ENCODE assay signal across 8 mouse cellular contexts in genomic region chr11:83802166-83802565, GRCm38 (mm10). TPM values are rescaled to one million over a fixed set of nuclear protein-coding genes. Genes with fewer than 3 reads are reported as not detected.
DNase-seq lines count a peak whose midpoint lies in the region; ATAC-seq and TF ChIP-seq lines count a peak whose summit lies in the region.

No protein-coding gene starts in this region.

- H3K9me3 ChIP-seq in intestine, postnatal 0 days (ENCODE audit: control insufficient read depth): no peaks in the 10 kb centered on the region
- no peaks in the 10 kb centered on the region for H3K9me3 ChIP-seq in intestine, embryonic 16.5 days (ENCODE audit: control insufficient read depth, low read length)
- no peaks in the 10 kb centered on the region for H3K9me3 ChIP-seq in ES-Bruce4 (replicated peaks; ENCODE audit: control insufficient read depth, insufficient read depth, low read length, poor library complexity, severe bottlenecking)
- no peaks in the 10 kb centered on the region for H3K9me3 ChIP-seq in lung, postnatal 0 days (ENCODE audit: low read length)
- H3K9me3 ChIP-seq in midbrain, embryonic 11.5 days (ENCODE audit: control insufficient read depth, low read length): no peaks in the 10 kb centered on the region
- no peaks in the 10 kb centered on the region for H3K9me3 ChIP-seq in intestine, embryonic 15.5 days

- no peak overlapping the region for H3K27ac ChIP-seq in intestine, postnatal 0 days (ENCODE audit: low read depth, low read length)
- no peak overlapping the region for H3K27ac ChIP-seq in intestine, embryonic 16.5 days (ENCODE audit: low read length)
- H3K27ac ChIP-seq in ES-Bruce4 (ENCODE audit: insufficient read depth, low read length): no peak overlapping the region
- no peak overlapping the region for H3K27ac ChIP-seq in lung, postnatal 0 days (ENCODE audit: low read length)
- no peak overlapping the region for H3K27ac ChIP-seq in midbrain, embryonic 11.5 days (ENCODE audit: low read depth, low read length)
- no peak overlapping the region for H3K27ac ChIP-seq in intestine, embryonic 15.5 days

- H3K9ac ChIP-seq in intestine, postnatal 0 days (ENCODE audit: low read depth, low read length): no peak overlapping the region
- H3K9ac ChIP-seq in intestine, embryonic 16.5 days (ENCODE audit: low read depth, low read length): no peak overlapping the region
- H3K9ac ChIP-seq in ES-Bruce4 (ENCODE audit: low read depth, poor library complexity, severe bottlenecking): no peak overlapping the region
- H3K9ac ChIP-seq in lung, postnatal 0 days (replicated peaks; ENCODE audit: low read depth): no peak overlapping the region
- H3K9ac ChIP-seq in midbrain, embryonic 11.5 days (ENCODE audit: low read length): no peak overlapping the region
- no peak overlapping the region for H3K9ac ChIP-seq in intestine, embryonic 15.5 days

- no peaks in the 10 kb centered on the region for H3K4me1 ChIP-seq in intestine, postnatal 0 days (replicated peaks; ENCODE audit: control insufficient read depth, insufficient read depth, low read length)
- no peaks in the 10 kb centered on the region for H3K4me1 ChIP-seq in intestine, embryonic 16.5 days (ENCODE audit: control insufficient read depth, insufficient read depth, low read length)
- H3K4me1 ChIP-seq in ES-Bruce4 (ENCODE audit: control insufficient read depth, insufficient read depth, low read length): no peaks in the 10 kb centered on the region
- H3K4me1 ChIP-seq in lung, postnatal 0 days (ENCODE audit: insufficient read depth, low read depth, low read length): no peaks in the 10 kb centered on the region
- no peaks in the 10 kb centered on the region for H3K4me1 ChIP-seq in midbrain, embryonic 11.5 days (ENCODE audit: control insufficient read depth, insufficient read depth, low read length)
- H3K4me1 ChIP-seq in intestine, embryonic 15.5 days (replicated peaks): no peaks in the 10 kb centered on the region

- TF ChIP-seq CTCF in intestine, postnatal 0 days (IDR thresholded peaks at IDR 0.05; ENCODE audit: low read depth): peak; percentile 76
- TF ChIP-seq CTCF in ES-Bruce4 (IDR thresholded peaks at IDR 0.05; ENCODE audit: low read depth, low read length): peak; percentile 7
- peak; percentile 71 for TF ChIP-seq CTCF in lung, postnatal 0 days (IDR thresholded peaks at IDR 0.05)

- 68% methylated on average over 8 of the region's 8 CpGs for WGBS in intestine, postnatal 0 days
- WGBS in intestine, embryonic 16.5 days: 67% methylated on average over 8 of the region's 8 CpGs
- 67% methylated on average over 8 of the region's 8 CpGs for WGBS in lung, postnatal 0 days
- 71% methylated on average over 8 of the region's 8 CpGs for WGBS in midbrain, embryonic 11.5 days
- 68% methylated on average over 8 of the region's 8 CpGs for whole genome bisulfite sequencing in intestine, embryonic 15.5 days

- H3K4me2 ChIP-seq in intestine, postnatal 0 days (replicated peaks; ENCODE audit: low read depth): no peak overlapping the region
- no peak overlapping the region for H3K4me2 ChIP-seq in intestine, embryonic 16.5 days (ENCODE audit: low read depth, low read length)
- H3K4me2 ChIP-seq in lung, postnatal 0 days (replicated peaks; ENCODE audit: low read depth, low read length): no peak overlapping the region
- H3K4me2 ChIP-seq in midbrain, embryonic 11.5 days: no peak overlapping the region
- no peak overlapping the region for H3K4me2 ChIP-seq in intestine, embryonic 15.5 days (replicated peaks)

- no peak for ATAC-seq in intestine, postnatal 0 days
- ATAC-seq in intestine, embryonic 16.5 days: no peak
- ATAC-seq in lung, postnatal 0 days: no peak
- no peak for ATAC-seq in activated CD4-positive, CD25-positive, alpha-beta regulatory T cell, adult 4 months
- ATAC-seq in midbrain, embryonic 11.5 days (ENCODE audit: low FRiP score): no peak
- ATAC-seq in intestine, embryonic 15.5 days: no peak

- no peak for TF ChIP-seq POLR2A in ES-Bruce4 (IDR thresholded peaks at IDR 0.05; ENCODE audit: insufficient read depth, low read length)

- H3K4me3 ChIP-seq in intestine, postnatal 0 days (ENCODE audit: low read depth, low read length): no peak overlapping the region
- H3K4me3 ChIP-seq in intestine, embryonic 16.5 days (ENCODE audit: low read length): no peak overlapping the region
- H3K4me3 ChIP-seq in ES-Bruce4 (ENCODE audit: low read depth, low read length): no peak overlapping the region
- H3K4me3 ChIP-seq in lung, postnatal 0 days (ENCODE audit: low read depth, low read length): no peak overlapping the region
- no peak overlapping the region for H3K4me3 ChIP-seq in midbrain, embryonic 11.5 days (ENCODE audit: low read depth, low read length)
- no peak overlapping the region for H3K4me3 ChIP-seq in intestine, embryonic 15.5 days (replicated peaks)

- H3K27me3 ChIP-seq in intestine, postnatal 0 days (replicated peaks; ENCODE audit: control insufficient read depth, insufficient read depth, low read length): no peaks in the 10 kb centered on the region
- H3K27me3 ChIP-seq in intestine, embryonic 16.5 days (replicated peaks; ENCODE audit: control insufficient read depth, insufficient read depth, low read length): no peaks in the 10 kb centered on the region
- no peaks in the 10 kb centered on the region for H3K27me3 ChIP-seq in ES-Bruce4 (ENCODE audit: control insufficient read depth, insufficient read depth, low read length, poor library complexity, severe bottlenecking)
- no peaks in the 10 kb centered on the region for H3K27me3 ChIP-seq in lung, postnatal 0 days (replicated peaks; ENCODE audit: insufficient read depth, low read length)
- no peaks in the 10 kb centered on the region for H3K27me3 ChIP-seq in midbrain, embryonic 11.5 days (ENCODE audit: control insufficient read depth, insufficient read depth, low read length)
- H3K27me3 ChIP-seq in intestine, embryonic 15.5 days (replicated peaks): no peaks in the 10 kb centered on the region

- no peaks in the 10 kb centered on the region for H3K36me3 ChIP-seq in intestine, postnatal 0 days (ENCODE audit: control insufficient read depth, insufficient read depth)
- H3K36me3 ChIP-seq in intestine, embryonic 16.5 days (ENCODE audit: control insufficient read depth, insufficient read depth, low read length): no peaks in the 10 kb centered on the region
- H3K36me3 ChIP-seq in ES-Bruce4 (ENCODE audit: control insufficient read depth, insufficient read depth, low read length, poor library complexity, severe bottlenecking): no peaks in the 10 kb centered on the region
- no peaks in the 10 kb centered on the region for H3K36me3 ChIP-seq in lung, postnatal 0 days (ENCODE audit: insufficient read depth, low read length)
- H3K36me3 ChIP-seq in midbrain, embryonic 11.5 days (ENCODE audit: control insufficient read depth, insufficient read depth, low read length): no peaks in the 10 kb centered on the region
- no peaks in the 10 kb centered on the region for H3K36me3 ChIP-seq in intestine, embryonic 15.5 days

- TF ChIP-seq EP300 in ES-Bruce4 (IDR thresholded peaks at IDR 0.05; ENCODE audit: insufficient read depth, low read depth, low read length): no peak
- TF ChIP-seq EP300 in lung, postnatal 0 days (IDR thresholded peaks at IDR 0.05): no peak

- peak; percentile 23 for DNase-seq in c-Kit-positive CD71-negative TER-119-negative erythroid progenitor cells, embryonic 14.5 days (ENCODE audit: low read depth)
- DNase-seq in lung, postnatal 0 days (ENCODE audit: low spot score): peak; percentile 59
- DNase-seq in midbrain, embryonic 11.5 days (ENCODE audit: low spot score, missing footprints): no peak

RNA-seq across cellular contexts. Expression of gene Hnf1b, which starts 47.7 kb away (rescaled TPM):
- 12.0 and 13.2 TPM in 2 replicates for polyA plus RNA-seq in intestine, postnatal 0 days (2015; fragmentation: Nextera tagmentation; extraction: Ambion mirVana)
- polyA plus RNA-seq in intestine, embryonic 16.5 days (2015; fragmentation: Nextera tagmentation; extraction: Ambion mirVana): 9.0 and 9.8 TPM in 2 replicates
- polyA plus RNA-seq in ES-Bruce4 (2011; ENCODE audit: insufficient read depth, insufficient read length, low read depth, missing spikeins): 0.27 TPM in 1 of 2 replicates, not detected in the other
- 9.0 and 11.4 TPM in 2 replicates for polyA plus RNA-seq in lung, postnatal 0 days (2015; fragmentation: Nextera tagmentation; extraction: Ambion mirVana)
- not detected for polyA plus RNA-seq in activated CD4-positive, CD25-positive, alpha-beta regulatory T cell, adult 4 months (2017; shearing (Covaris generic))
- not detected in 2 replicates for polyA plus RNA-seq in midbrain, embryonic 11.5 days (2014; fragmentation: Nextera tagmentation; extraction: Ambion mirVana)
- 9.3 and 11.2 TPM in 2 replicates for polyA plus RNA-seq in intestine, embryonic 15.5 days (2015; fragmentation: Nextera tagmentation; extraction: Ambion mirVana)

RNA-seq across cellular contexts. Expression of gene Heatr6, which starts 48.7 kb away (rescaled TPM):
- 7.7 and 11.5 TPM in 2 replicates for polyA plus RNA-seq in intestine, postnatal 0 days (2015; fragmentation: Nextera tagmentation; extraction: Ambion mirVana)
- polyA plus RNA-seq in intestine, embryonic 16.5 days (2015; fragmentation: Nextera tagmentation; extraction: Ambion mirVana): 16.3 and 18.1 TPM in 2 replicates
- polyA plus RNA-seq in ES-Bruce4 (2011; ENCODE audit: insufficient read depth, insufficient read length, low read depth, missing spikeins): 20.7 and 23.8 TPM in 2 replicates
- 11.8 and 13.7 TPM in 2 replicates for polyA plus RNA-seq in lung, postnatal 0 days (2015; fragmentation: Nextera tagmentation; extraction: Ambion mirVana)
- 10 to 100 TPM; 27.8 to 28.1 TPM for polyA plus RNA-seq in activated CD4-positive, CD25-positive, alpha-beta regulatory T cell, adult 4 months (2017; shearing (Covaris generic))
- 30.1 and 31.9 TPM in 2 replicates for polyA plus RNA-seq in midbrain, embryonic 11.5 days (2014; fragmentation: Nextera tagmentation; extraction: Ambion mirVana)
- polyA plus RNA-seq in intestine, embryonic 15.5 days (2015; fragmentation: Nextera tagmentation; extraction: Ambion mirVana): 19.1 and 19.7 TPM in 2 replicates

RNA-seq across cellular contexts. Expression of gene Wfdc21, which starts 55.4 kb away (rescaled TPM):
- not detected in 2 replicates for polyA plus RNA-seq in intestine, postnatal 0 days (2015; fragmentation: Nextera tagmentation; extraction: Ambion mirVana)
- 0.37 and 0.60 TPM in 2 replicates for polyA plus RNA-seq in intestine, embryonic 16.5 days (2015; fragmentation: Nextera tagmentation; extraction: Ambion mirVana)
- polyA plus RNA-seq in ES-Bruce4 (2011; ENCODE audit: insufficient read depth, insufficient read length, low read depth, missing spikeins): not detected in 2 replicates
- 13.8 and 16.6 TPM in 2 replicates for polyA plus RNA-seq in lung, postnatal 0 days (2015; fragmentation: Nextera tagmentation; extraction: Ambion mirVana)
- polyA plus RNA-seq in activated CD4-positive, CD25-positive, alpha-beta regulatory T cell, adult 4 months (2017; shearing (Covaris generic)): not detected
- not detected in 2 replicates for polyA plus RNA-seq in midbrain, embryonic 11.5 days (2014; fragmentation: Nextera tagmentation; extraction: Ambion mirVana)
- 2.4 TPM in 1 of 2 replicates, not detected in the other for polyA plus RNA-seq in intestine, embryonic 15.5 days (2015; fragmentation: Nextera tagmentation; extraction: Ambion mirVana)

Comparison
In these comparisons a context has a peak if more than half of its experiments do, and no peak if none do; other contexts are left out.
1. CTCF ChIP-seq: peak in every context shown above with its lines; median percentile 76 in intestine, postnatal 0 days; 71 in lung, postnatal 0 days; 7 in ES-Bruce4.